Mouse (Mus musculus) kidney, embryonic 16.5 days (tissue): ENCODE measurements around the gene Xylt1. TPM values are rescaled to one million over a fixed set of nuclear protein-coding genes. Genes with fewer than 3 reads are reported as not detected.

Experiments used
- ATAC-seq: fragments of 200-750 bp; cut with Nextera tagmentation; 2 replicates; pipeline ENCODE4 v1.8.0; 2017; ENCODE audit warnings: moderate TSS enrichment; ENCODE audit not compliant: low FRiP score, low TSS enrichment
- H3K27ac ChIP-seq: fragments of 300-500 bp; sonication (generic); 2 replicates; pipeline ENCODE4 v1.5.1; 2014; ENCODE audit warnings: low read length
- H3K27me3 ChIP-seq: fragments of 300-500 bp; sonication (generic); 2 replicates; pipeline ENCODE4 v1.6.1; 2014; ENCODE audit warnings: low read length, control low read depth, mixed read lengths; ENCODE audit not compliant: insufficient read depth
- H3K36me3 ChIP-seq: fragments of 300-500 bp; sonication (generic); 2 replicates; pipeline ENCODE4 v1.6.1; 2014; ENCODE audit warnings: low read length, control low read depth, mixed read lengths; ENCODE audit not compliant: insufficient read depth
- H3K4me1 ChIP-seq: fragments of 300-500 bp; sonication (generic); 2 replicates; pipeline ENCODE4 v1.6.1; 2014; ENCODE audit warnings: low read length, control low read depth, mixed read lengths; ENCODE audit not compliant: insufficient read depth
- H3K4me2 ChIP-seq: fragments of 300-500 bp; sonication (generic); replicated peaks from 2 replicates; pipeline ENCODE4 v1.6.1; 2014; ENCODE audit warnings: low read depth, low read length
- H3K4me3 ChIP-seq: fragments of 300-500 bp; sonication (generic); 2 replicates; pipeline ENCODE4 v1.5.1; 2014; ENCODE audit warnings: mild to moderate bottlenecking, low read length
- H3K9ac ChIP-seq: fragments of 300-500 bp; sonication (generic); replicated peaks from 2 replicates; pipeline ENCODE4 v1.6.1; 2014; ENCODE audit warnings: low read length
- H3K9me3 ChIP-seq: fragments of 300-500 bp; sonication (generic); 2 replicates; pipeline ENCODE4 v1.6.1; 2016; ENCODE audit warnings: low read length, control low read depth
- WGBS: fragments of 180-500 bp; shearing (Covaris S2); extraction: QIAGEN DNeasy Blood & Tissue Kit; methylation state at CpG from one replicate; pipeline ENCODE4 v1.1.7; 2014; 5-methylcytosine and 5-hydroxymethylcytosine counted together
- polyA plus RNA-seq: library from polyadenylated mRNA; unstranded; fragments of >200 nt; fragmentation: Nextera tagmentation; extraction: Ambion mirVana; gene quantifications from 2 replicates; pipeline ENCODE4 v1.2.1, GENCODE M21; 2015

The Xylt1 gene
- polyA plus RNA-seq = 1.6 and 1.8 TPM in 2 replicates

DNA sequence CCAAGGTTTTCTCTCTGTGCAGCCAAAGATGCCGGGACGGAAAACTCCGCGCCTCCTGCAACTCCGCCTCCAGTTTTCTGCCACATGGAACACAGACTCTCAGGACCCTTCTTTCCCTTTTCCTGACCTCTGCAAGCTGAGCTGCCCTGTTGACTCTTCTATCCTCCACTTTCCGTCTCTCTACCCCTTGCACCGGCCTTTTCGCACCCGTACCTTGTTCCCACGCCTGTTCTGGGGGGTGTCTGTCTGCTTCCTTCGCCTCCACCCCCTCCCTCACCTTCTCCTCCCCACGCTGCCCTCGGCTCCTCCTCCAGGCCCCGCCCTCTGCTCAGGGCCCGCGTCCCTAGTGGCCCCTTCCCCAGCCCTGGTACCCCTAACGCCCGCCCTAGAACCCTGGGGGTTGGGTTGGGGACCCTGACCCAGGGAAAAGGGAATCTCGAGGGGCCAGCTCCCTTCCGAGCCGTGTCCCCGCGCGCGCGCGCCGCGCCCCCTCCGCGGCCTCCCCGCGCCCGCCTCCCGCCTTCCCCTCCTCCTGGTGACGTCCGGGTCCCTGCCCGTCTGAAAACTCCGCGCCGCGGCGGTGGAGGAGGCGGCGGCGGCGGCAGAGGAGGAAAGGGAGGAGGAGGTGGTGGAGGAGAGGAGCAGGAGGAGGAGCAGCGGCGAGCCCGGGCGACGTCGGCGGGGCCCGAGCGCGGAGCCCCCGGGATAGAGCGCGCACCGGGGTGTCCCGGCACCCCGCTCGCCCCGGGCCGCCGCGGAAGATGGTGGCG, at the start of gene Xylt1:
TSS of gene Xylt1 (plus strand) at position 562 of the 770 bp plus-strand sequence.
- H3K27me3 ChIP-seq = no peaks in the 10 kb centered on the region; the same call in 1 of the 2 replicates
- H3K4me3 ChIP-seq = peak within 1 kb of the TSS; percentile 83
- H3K4me1 ChIP-seq = peaks cover 41% of the 10 kb centered on the region
- peak within 1 kb of the TSS; percentile 87 for H3K9ac ChIP-seq
- under 1% methylated on average over 37 of the region's 69 CpGs for whole genome bisulfite sequencing
- H3K9me3 ChIP-seq = no peaks in the 10 kb centered on the region
- no peaks in the 10 kb centered on the region for H3K36me3 ChIP-seq
- ATAC-seq = peak; percentile 90
- H3K4me2 ChIP-seq = peak within 1 kb of the TSS; percentile 89
- H3K27ac ChIP-seq = peak within 1 kb of the TSS; percentile 80

DNA sequence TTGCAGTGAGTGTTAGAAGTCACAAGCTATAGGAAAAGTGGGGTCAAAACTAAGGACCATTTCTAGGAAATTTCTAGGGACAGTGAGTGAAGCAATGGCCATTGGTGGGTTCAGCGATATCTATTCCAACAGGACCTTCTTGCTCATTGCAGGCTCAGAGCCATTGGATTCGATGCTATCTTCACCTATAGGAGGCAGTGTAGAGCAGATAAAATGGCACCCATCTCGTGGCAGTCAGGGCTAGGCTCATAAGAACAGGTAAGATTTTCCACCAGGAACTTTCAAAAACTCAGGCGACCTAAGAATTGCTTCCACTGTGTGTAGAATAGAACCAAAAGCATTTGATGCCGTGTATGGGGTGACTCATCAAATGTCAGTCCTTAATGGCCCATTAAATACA, 46.8 kb upstream of the Xylt1 start:
- H3K36me3 ChIP-seq = no peaks in the 10 kb centered on the region
- WGBS = 73% methylated on average over 5 of the region's 5 CpGs

DNA sequence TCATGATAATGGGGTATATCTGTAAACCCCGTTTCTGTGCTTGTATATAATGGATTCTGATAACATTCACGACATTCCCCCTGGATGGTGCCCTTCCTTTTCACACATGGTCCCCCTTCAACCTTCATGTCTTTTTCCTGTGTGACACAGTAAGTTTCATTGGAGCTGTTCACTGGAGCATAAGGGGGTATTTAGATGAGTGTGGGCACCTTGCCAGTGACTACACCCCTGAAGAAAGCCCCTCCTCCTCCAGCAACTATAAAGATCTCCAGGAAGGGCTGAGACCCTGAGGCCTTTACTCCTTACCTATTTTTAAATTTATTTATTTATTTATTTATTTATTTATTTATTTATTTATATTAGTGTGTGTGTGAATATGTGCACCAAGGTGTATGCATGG, 24.5 kb upstream of the Xylt1 start:
- no peaks in the 10 kb centered on the region for H3K27me3 ChIP-seq
- ATAC-seq = no peak
- H3K27ac ChIP-seq = no peak overlapping the region
- H3K9me3 ChIP-seq = no peaks in the 10 kb centered on the region
- no peak overlapping the region for H3K4me2 ChIP-seq
- no peaks in the 10 kb centered on the region for H3K36me3 ChIP-seq
- H3K4me3 ChIP-seq = no peak overlapping the region
- 81% methylated on average over 2 of the region's 2 CpGs for WGBS
- H3K9ac ChIP-seq = no peak overlapping the region
- no peaks in the 10 kb centered on the region for H3K4me1 ChIP-seq

More for the DNA sequence above, 46.8 kb upstream of the Xylt1 start:
- no peak overlapping the region for H3K4me2 ChIP-seq
- H3K27me3 ChIP-seq = no peaks in the 10 kb centered on the region
- no peak overlapping the region for H3K9ac ChIP-seq
- no peaks in the 10 kb centered on the region for H3K9me3 ChIP-seq
- H3K4me3 ChIP-seq = no peak overlapping the region
- no peaks in the 10 kb centered on the region for H3K4me1 ChIP-seq
- H3K27ac ChIP-seq = no peak overlapping the region
- ATAC-seq = no peak

DNA sequence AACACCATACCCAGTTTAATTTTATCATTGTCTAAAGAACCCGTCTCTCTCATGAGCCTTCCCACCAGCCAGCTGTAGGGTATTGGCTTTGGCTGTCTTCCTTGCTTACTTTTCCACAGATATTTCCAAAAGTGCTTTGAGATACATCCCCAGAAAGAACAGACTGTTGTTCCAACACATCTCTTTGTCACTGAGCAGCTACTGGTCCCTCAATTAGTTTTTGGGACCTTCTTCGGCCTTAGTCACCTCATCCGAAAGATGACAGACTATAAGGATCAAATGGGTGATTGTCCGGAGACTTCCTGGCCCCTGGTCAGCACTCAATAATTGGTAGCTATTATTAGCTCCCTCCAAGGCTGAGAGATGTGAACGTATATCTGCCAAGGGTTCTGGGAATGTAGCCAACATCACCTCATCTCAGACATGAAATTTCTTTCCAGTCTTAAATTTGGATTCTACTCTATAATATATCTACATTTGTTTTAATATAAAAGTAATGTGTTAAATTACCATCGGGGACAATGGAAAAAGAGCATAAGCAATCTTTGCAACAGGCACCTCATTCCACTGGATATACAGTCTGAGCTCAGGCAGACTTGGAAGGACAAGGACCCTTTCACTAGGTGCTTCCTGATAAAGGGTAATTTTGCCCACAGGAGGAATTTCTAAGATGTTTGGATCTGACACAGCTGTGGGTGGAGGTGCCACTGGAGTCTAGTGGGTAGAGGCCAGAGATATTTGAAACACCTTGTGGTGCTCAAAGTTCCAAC, 23.2 kb upstream of the Xylt1 start:
- Histone ChIP-seq H3K4me2 (no peak overlapping the region), H3K9ac (no peak overlapping the region), H3K4me3 (no peak overlapping the region), H3K9me3 (no peaks in the 10 kb centered on the region), H3K36me3 (no peaks in the 10 kb centered on the region), H3K27me3 (no peaks in the 10 kb centered on the region), H3K4me1 (no peaks in the 10 kb centered on the region), H3K27ac (no peak overlapping the region)
- WGBS = 58% methylated on average over 6 of the region's 6 CpGs
- no peak for ATAC-seq

DNA sequence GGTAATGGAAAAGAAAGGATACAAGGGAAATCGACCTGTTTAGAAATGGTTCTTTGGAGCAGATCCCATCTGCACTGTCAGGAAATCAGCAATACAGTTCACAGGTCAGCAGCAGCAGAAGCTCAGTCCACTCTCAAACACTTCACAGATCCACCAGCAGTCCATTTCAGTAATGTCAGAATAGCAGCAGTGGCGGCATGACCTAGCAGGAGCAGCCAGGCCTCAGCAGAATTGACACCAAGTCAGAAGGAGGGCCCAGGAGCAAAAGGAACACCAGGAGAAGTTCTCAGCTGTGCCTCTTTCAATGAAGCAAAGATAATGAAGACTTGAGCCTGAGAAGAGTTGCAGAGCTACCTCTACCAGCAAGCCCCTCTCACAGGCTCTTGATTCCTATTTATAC, 19.5 kb upstream of the Xylt1 start:
- WGBS = 88% methylated on average over 2 of the region's 2 CpGs
- H3K4me2 ChIP-seq = no peak overlapping the region
- no peak for ATAC-seq

DNA sequence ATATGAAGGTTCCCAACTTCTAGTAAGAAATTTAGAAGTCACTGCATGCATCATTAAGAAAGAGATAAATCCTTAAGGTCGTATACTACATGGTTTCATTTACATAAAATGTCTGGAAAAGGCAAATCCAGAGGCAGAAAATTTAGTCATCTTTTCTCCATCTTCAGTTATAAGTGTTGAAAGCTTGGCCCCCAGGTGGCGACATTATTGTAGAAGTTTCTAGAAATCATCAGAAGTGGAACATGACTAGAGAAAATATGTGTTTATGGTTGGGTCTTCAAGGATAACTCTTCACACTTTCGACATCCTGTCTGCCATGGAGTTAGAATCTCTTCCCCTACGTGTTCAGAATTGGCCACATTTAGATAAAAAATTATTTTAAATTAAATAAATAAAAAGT, 18.3 kb upstream of the Xylt1 start:
- H3K36me3 ChIP-seq = no peaks in the 10 kb centered on the region
- WGBS = 82% methylated on average over 4 of the region's 4 CpGs
- H3K9ac ChIP-seq = no peak overlapping the region
- H3K9me3 ChIP-seq = no peaks in the 10 kb centered on the region
- H3K27me3 ChIP-seq = no peaks in the 10 kb centered on the region
- no peaks in the 10 kb centered on the region for H3K4me1 ChIP-seq
- no peak overlapping the region for H3K4me3 ChIP-seq
- no peak for ATAC-seq
- H3K4me2 ChIP-seq = no peak overlapping the region
- no peak overlapping the region for H3K27ac ChIP-seq

More for the DNA sequence above, 19.5 kb upstream of the Xylt1 start:
- no peak overlapping the region for H3K9ac ChIP-seq
- H3K9me3 ChIP-seq = no peaks in the 10 kb centered on the region
- H3K27ac ChIP-seq = no peak overlapping the region
- no peaks in the 10 kb centered on the region for H3K27me3 ChIP-seq
- no peak overlapping the region for H3K4me3 ChIP-seq
- H3K36me3 ChIP-seq = no peaks in the 10 kb centered on the region
- H3K4me1 ChIP-seq = no peaks in the 10 kb centered on the region

DNA sequence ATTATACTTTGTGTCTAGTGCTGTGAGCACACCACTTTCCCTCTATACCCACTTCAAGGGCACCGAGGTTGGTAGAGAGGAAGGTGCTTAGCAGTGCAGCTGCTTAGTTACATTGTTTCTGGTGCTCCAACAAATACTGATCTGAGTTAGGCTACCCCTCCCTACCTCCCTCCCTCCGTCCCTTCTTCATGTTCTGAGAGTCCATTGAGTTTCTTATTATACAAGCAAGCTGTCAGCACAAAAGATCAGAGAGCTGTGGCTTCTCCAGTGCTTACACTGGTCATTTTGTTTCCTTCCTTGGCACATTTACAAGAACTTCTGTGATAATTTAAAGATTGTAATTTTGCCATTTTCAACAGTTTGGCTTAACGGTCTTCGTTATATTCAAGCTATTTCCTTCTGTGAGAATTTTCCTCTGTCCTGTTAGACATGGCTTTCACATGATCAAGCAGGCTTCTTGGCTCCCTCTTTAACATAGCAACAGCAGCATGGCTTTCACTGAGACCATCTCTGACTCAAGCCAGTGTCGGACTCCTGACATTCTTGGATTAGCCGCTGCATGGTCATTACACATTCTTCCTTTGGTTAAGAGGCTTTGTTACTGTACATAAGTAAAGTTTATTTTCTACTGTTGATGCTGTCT, 12.0 kb upstream of the Xylt1 start:
- Histone ChIP-seq H3K4me1 (no peaks in the 10 kb centered on the region), H3K4me2 (no peak overlapping the region), H3K9me3 (no peaks in the 10 kb centered on the region), H3K36me3 (no peaks in the 10 kb centered on the region), H3K27ac (no peak overlapping the region), H3K9ac (no peak overlapping the region), H3K4me3 (no peak overlapping the region), H3K27me3 (no peaks in the 10 kb centered on the region)
- WGBS = 71% methylated on average over 6 of the region's 6 CpGs
- no peak for ATAC-seq

DNA sequence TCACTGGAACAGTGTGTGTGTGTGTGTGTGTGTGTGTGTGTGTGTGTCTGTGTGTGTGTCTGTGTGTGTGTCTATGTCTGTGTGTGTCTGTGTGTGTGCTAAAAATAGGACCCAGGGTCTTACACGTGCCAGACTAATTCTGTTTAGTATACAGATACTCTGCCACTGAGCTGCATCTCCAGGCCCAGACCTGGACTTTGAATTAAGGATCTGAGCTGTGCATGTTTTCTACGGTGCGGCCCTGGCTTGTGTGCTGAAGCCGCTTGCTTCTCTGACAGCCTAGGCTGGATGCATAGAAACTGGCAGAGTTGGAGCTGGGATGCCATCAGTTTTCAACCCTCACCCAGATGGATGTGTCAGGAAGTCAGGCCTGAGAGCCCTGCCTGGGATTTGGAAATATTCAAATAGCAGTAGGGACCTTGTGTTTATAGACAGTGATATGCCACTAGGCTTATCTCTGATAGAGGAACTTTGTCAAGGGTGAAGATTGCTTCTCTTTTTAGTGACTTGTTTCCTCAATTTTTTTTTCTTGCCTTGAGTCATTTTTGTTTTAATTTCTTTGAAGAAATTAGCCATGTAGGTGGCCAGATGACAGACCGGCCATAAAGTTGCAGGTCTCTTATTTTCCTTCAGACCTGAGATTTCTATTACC, 11.4 kb upstream of the Xylt1 start:
- ATAC-seq = no peak
- H3K27me3 ChIP-seq = no peaks in the 10 kb centered on the region
- no peak overlapping the region for H3K4me3 ChIP-seq
- H3K9me3 ChIP-seq = no peaks in the 10 kb centered on the region
- H3K27ac ChIP-seq = no peak overlapping the region
- H3K9ac ChIP-seq = no peak overlapping the region
- no peak overlapping the region for H3K4me2 ChIP-seq
- no peaks in the 10 kb centered on the region for H3K36me3 ChIP-seq
- 81% methylated on average over 5 of the region's 5 CpGs for WGBS
- H3K4me1 ChIP-seq = no peaks in the 10 kb centered on the region

DNA sequence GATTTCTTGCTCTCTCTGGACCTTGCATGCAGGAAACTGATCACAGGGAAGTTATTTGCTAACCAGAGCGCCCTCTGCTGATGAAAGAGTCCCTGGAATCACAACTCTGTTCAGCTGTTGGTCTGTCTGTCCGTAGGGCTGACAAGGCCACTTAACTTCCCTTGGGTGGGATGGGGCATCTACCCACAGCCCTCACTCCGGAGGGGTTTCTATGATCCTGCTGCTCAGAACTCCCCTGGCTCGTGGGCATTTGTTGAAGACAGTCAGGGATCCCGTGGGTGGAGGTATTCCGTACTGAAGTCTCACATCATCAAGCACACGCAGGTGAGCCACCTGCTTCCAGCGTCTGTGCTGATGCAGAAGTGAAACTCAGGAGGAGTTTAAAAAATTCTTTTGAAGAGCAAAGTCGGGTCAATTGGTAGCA, 4.9 kb upstream of the Xylt1 start:
- no peak overlapping the region for H3K4me3 ChIP-seq
- no peak overlapping the region for H3K27ac ChIP-seq
- no peak for ATAC-seq
- H3K9ac ChIP-seq = no peak overlapping the region
- H3K4me1 ChIP-seq = peaks cover 18% of the 10 kb centered on the region
- no peak overlapping the region for H3K4me2 ChIP-seq
- H3K9me3 ChIP-seq = no peaks in the 10 kb centered on the region
- WGBS = 25% methylated on average over 9 of the region's 9 CpGs
- H3K36me3 ChIP-seq = no peaks in the 10 kb centered on the region
- H3K27me3 ChIP-seq = no peaks in the 10 kb centered on the region; the same call in 1 of the 2 replicates
